Mouse (Mus musculus) heart, adult 9 months (tissue): ENCODE results near the gene Tpd52l2.

Experiments
- DNase-seq, 2 experiments: peaks; one replicate each; pipeline ENCODE4 v3.0.0; 2022; ENCODE audit warnings: low spot score in 2 of 2

The Tpd52l2 gene

DNA sequence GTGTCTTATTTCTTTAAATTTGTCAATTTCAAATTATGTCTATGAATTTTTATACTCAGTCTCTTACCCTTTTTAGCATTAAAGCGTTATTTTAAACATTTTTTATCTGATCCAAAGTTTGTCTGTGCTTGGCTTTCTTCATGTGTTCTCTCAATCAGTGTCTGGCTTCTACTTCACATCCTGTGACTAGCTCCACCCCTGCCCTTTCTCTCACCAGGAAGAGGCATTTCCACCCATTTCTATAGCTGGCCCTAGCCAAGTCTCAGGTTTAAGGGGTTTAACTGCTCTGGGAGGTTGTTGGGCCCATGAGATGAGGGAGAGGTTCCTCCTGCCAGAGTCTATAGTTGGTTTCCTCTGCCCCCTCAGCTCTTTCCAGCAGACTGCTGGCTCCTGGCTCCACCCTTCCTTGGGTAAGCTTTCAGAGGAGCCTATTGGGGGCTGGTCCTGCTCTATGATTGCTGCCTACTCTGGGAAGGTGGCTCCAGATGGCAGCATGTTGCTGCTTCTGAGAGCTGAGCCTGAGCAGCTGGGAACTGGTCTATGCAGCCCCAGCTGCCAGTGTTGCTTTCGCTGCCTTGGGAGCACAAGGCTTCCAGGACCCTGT is 40.6 kb downstream of the Tpd52l2 start:
- peak; percentile 17 to 33 for DNase-seq

DNA sequence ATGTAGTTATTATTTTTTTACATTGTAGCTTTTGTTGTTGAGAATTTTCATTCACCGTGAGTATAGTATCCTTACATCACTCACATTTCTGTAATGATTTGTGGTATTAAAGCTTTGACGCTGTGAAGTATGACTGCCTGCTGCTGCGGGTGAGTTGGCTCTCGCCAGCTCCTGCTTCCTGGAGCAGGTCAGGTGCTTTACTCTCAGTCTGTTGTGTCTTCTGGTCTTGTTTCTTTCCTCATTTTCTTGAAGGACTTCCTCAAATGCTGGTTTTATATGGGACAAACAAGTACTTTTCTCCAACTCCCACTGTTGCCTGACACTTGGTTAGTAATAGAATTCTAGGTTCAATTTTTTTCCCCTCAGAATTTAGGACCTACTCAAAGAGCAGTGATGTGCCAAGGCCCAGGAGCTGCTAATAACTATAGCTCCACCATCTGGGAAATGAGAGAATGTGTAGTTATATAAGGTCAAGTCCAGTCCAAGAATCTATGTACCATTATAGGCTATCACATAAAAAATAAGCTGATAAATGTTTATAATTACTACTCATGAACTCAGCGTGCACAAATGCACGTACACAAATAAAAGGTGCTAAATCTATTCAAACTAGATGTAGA is 44.9 kb downstream of the Tpd52l2 start:
- no peak for DNase-seq

DNA sequence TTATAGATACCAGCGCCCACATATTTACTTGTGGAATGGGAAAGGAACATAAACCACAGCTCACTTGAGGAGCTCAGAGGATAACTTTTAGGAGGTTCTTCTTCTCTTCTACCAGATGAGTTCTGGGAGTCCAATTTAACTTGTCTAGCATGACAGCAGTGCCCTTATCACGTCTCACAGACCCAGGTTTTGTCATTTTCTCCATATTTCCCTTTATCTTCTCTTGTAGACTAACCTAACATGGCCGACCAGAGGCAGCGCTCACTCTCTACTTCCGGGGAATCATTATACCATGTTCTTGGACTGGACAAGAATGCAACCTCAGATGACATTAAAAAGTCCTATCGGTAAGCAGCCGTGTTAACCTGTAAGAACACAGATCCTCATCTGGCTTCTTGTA is 49.2 kb downstream of the Tpd52l2 start:
- DNase-seq: no peak

DNA sequence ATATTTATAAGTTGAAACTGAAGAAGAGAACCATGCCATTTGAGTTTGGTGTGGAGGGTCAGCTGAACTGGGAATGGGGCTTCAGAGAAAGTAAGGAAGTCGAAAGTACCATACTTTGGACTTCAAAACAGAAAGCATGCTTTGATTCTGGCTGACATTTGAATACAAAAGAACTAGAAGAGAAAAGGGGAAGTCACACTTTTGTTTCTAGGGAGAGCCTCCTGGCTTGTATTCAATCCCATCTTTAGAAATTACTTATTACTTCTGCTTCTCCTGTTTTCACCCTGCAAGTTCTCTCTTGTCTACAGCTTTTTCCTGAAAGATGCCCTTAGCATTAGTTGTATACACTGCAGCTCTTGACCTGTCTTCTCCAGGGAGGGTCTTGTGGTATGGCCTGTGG is 51.3 kb downstream of the Tpd52l2 start:
- no peak for DNase-seq

DNA sequence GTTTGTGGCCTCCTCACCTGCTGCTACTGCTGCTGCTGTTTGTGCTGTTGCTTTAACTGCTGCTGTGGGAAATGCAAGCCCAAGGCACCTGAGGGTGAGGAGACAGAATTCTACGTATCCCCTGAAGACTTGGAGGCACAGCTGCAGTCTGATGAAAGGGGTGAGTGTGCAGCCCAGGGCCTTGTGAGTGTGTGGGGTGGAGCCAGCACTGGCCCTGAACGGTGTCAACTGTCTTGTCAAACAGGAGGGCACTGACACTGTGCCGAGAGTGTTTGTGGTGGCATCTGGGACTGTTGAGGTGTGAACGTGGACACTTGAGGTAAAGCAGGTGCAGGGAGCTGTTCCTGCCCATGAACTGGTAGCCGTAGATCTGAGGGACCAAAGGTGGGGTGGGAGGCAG is 51.7 kb downstream of the Tpd52l2 start:
- DNase-seq: no peak

DNA sequence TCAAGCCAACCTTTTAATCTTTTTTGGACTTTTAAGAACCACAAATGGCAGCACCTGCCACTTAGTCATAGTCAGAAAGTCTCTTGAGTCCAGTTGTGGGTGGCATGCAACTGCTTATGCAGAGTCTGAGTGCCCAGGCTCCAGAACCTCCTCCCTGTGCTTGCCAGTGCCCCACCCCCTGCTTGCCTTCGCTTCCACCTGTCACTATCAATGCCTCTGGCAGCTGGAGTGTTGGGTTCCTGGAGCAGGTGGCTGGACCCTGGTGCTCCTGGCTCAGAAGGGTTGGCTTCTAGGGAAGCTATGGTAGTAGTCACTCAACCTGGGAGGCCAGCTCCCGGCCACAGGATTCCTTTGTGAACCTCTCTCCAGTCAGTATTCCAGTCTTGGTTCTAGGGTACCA is 53.3 kb downstream of the Tpd52l2 start:
- DNase-seq: no peak

DNA sequence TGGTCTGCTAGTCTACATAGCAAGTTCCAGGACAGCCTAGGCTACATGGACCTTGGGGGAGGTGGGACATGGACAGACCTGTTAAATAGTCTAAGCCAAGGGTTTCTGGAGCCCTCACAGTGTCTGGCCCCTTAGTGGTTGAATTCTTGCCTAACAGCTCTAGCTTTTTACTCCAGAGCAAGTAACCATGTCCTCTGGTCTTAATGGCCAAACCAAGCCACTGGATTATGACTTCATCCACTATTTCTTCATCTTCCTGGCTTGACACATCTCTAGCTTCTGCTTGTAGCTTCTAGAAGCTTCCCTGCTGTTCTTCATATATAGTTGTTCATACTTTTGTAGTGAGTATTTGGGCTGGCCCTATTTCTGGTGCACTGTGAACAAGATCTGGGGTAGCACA is 56.8 kb downstream of the Tpd52l2 start:
- no peak for DNase-seq

DNA sequence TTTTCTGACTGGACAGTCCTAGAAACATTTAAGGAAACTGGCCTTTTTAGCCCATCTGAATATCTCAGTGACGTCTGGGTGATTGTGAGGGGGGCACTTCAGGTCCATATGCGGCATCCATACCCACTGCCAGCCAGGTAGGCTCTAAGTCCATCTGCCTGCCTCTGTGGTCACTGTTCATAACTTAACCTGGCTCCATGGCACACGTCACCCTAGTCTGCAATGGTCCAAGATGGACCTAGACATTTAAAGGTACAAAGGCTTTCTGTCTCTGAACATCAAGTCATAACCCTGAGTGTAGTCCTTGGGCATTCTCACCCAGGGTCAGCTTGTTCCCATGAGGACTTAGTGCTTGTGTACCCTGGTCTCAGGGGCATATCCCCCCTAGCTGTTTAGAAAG is 70.4 kb downstream of the Tpd52l2 start:
- no peak for DNase-seq
